Mouse (Mus musculus): ENCODE results near the gene Crlf1. TPM values are rescaled to one million over a fixed set of nuclear protein-coding genes. Genes with fewer than 3 reads are reported as not detected.
A peak's percentile ranks its signal among the peaks of the same experiment; 100 is the strongest.

The Crlf1 gene
- polyA plus RNA-seq, 1 experiment from 2014 or later: 8.6 TPM

GRCm38 (mm10) chr8:70530314-70530713 is 37.4 kb downstream of the Crlf1 start:
- Histone ChIP-seq H3K4me3 (no peak overlapping the region), H3K9me3 (no peaks in the 10 kb centered on the region), H3K4me2 (no peak overlapping the region), H3K27me3 (no peaks in the 10 kb centered on the region), H3K27ac (replicated peaks) (no peak overlapping the region), H3K9ac (no peak overlapping the region), H3K4me1 (replicated peaks) (peaks cover 31% of the 10 kb centered on the region), H3K36me3 (peaks cover 36% of the 10 kb centered on the region)
- WGBS: 91% methylated on average over 2 of the region's 2 CpGs
- no peak for ATAC-seq (ENCODE audit: low FRiP score, low read depth)

- H3K36me3 ChIP-seq: peaks cover 46% of the 10 kb centered on the region
- H3K27ac ChIP-seq (replicated peaks): no peak overlapping the region
- no peak overlapping the region for H3K4me3 ChIP-seq
- peaks cover 17% of the 10 kb centered on the region for H3K4me1 ChIP-seq (replicated peaks)
- H3K9ac ChIP-seq: no peak overlapping the region
- no peaks in the 10 kb centered on the region for H3K9me3 ChIP-seq
- WGBS: 94% methylated on average over 12 of the region's 12 CpGs
- H3K27me3 ChIP-seq: no peaks in the 10 kb centered on the region
- H3K4me2 ChIP-seq: no peak overlapping the region
- ATAC-seq (ENCODE audit: low FRiP score, low read depth): no peak
These were observed 41.3 kb downstream of the Crlf1 start for GRCm38 (mm10) chr8:70534281-70534680.

- H3K36me3 ChIP-seq: peaks cover 46% of the 10 kb centered on the region
- H3K27me3 ChIP-seq: no peaks in the 10 kb centered on the region
- H3K9ac ChIP-seq: no peak overlapping the region
- 97% methylated on average over 3 of the region's 3 CpGs for WGBS
- no peak overlapping the region for H3K4me2 ChIP-seq
- ATAC-seq (ENCODE audit: low FRiP score, low read depth): no peak
- H3K4me1 ChIP-seq (replicated peaks): peaks cover 11% of the 10 kb centered on the region
- no peaks in the 10 kb centered on the region for H3K9me3 ChIP-seq
- no peak overlapping the region for H3K27ac ChIP-seq (replicated peaks)
- no peak overlapping the region for H3K4me3 ChIP-seq
These were observed 42.3 kb downstream of the Crlf1 start for GRCm38 (mm10) chr8:70535221-70535620.

GRCm38 (mm10) chr8:70535701-70536100 is 42.7 kb downstream of the Crlf1 start:
- no peak for ATAC-seq (ENCODE audit: low FRiP score, low read depth)
- WGBS: 89% methylated on average over 2 of the region's 2 CpGs
- H3K4me2 ChIP-seq: no peak overlapping the region
- H3K9me3 ChIP-seq: no peaks in the 10 kb centered on the region
- no peak overlapping the region for H3K4me3 ChIP-seq
- peaks cover 16% of the 10 kb centered on the region for H3K4me1 ChIP-seq (replicated peaks)
- peaks cover 44% of the 10 kb centered on the region for H3K36me3 ChIP-seq
- H3K9ac ChIP-seq: no peak overlapping the region
- no peaks in the 10 kb centered on the region for H3K27me3 ChIP-seq
- H3K27ac ChIP-seq (replicated peaks): no peak overlapping the region

DNA sequence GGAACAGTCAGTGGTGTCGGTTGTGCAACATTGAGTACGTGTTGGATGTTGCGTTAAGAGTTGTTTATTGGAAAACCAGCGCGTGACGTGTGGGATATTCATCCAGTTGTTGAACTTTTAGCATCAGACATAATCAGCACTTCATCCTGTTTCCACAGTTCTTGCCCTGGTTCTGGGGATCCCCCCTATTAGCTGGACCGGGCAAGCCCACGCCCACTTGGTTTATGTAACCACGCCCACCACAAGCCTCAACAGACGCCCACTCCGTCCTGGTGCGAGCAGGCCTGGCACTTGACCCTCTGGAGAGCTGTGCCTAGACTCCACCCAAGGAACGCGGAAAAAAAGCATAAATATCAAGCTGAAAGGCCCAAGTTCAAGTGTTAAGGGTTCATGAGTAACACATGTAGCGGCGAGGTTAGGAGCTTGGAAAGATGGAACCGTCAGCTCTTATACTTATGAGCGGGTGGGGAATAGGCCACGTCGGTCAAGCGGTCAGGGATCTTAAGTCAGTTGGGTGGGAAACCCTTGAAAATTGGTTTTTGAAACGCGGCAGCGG is 45.1 kb downstream of the Crlf1 start:
- H3K27me3 ChIP-seq: no peaks in the 10 kb centered on the region
- WGBS: 12% methylated on average over 24 of the region's 24 CpGs
- peak overlapping the region; percentile 96 for H3K27ac ChIP-seq (replicated peaks)
- peak overlapping the region; percentile 91 for H3K4me2 ChIP-seq
- no peaks in the 10 kb centered on the region for H3K9me3 ChIP-seq
- peak overlapping the region; percentile 78 for H3K4me3 ChIP-seq
- peak; percentile 10; the same call in 1 of the 2 replicates for ATAC-seq (ENCODE audit: low FRiP score, low read depth)
- peaks cover 22% of the 10 kb centered on the region for H3K36me3 ChIP-seq
- peak overlapping the region; percentile 39 for H3K9ac ChIP-seq
- H3K4me1 ChIP-seq (replicated peaks): peaks cover 35% of the 10 kb centered on the region

GRCm38 (mm10) chr8:70538633-70539076 is 45.7 kb downstream of the Crlf1 start:
- ATAC-seq (ENCODE audit: low FRiP score, low read depth): peak; percentile 79
- H3K27me3 ChIP-seq: no peaks in the 10 kb centered on the region
- under 1% methylated on average over 32 of the region's 32 CpGs for WGBS

GRCm38 (mm10) chr8:70539077-70539813 is 46.3 kb downstream of the Crlf1 start, which contains the start of gene Ell:
Gene Ell, plus strand, starts transcription at chr8:70539457.
- peaks cover 20% of the 10 kb centered on the region for H3K36me3 ChIP-seq
- ATAC-seq (ENCODE audit: low FRiP score, low read depth): peak; percentile 91
- H3K9ac ChIP-seq: peak within 1 kb of the TSS; percentile 79
- no peaks in the 10 kb centered on the region for H3K9me3 ChIP-seq
- H3K4me2 ChIP-seq: peak within 1 kb of the TSS; percentile 91
- H3K27ac ChIP-seq (replicated peaks): peak within 1 kb of the TSS; percentile 96
- under 1% methylated on average over 58 of the region's 58 CpGs for WGBS
- H3K4me3 ChIP-seq: peak within 1 kb of the TSS; percentile 78
- H3K27me3 ChIP-seq: no peaks in the 10 kb centered on the region
- peaks cover 46% of the 10 kb centered on the region for H3K4me1 ChIP-seq (replicated peaks)

More at GRCm38 (mm10) chr8:70538633-70539076, 45.7 kb downstream of the Crlf1 start:
- Histone ChIP-seq H3K4me3 (peak overlapping the region; percentile 78), H3K4me2 (peak overlapping the region; percentile 91), H3K4me1 (replicated peaks) (peaks cover 41% of the 10 kb centered on the region), H3K27ac (replicated peaks) (peak overlapping the region; percentile 96), H3K9me3 (no peaks in the 10 kb centered on the region), H3K9ac (peak overlapping the region; percentile 79), H3K36me3 (peaks cover 22% of the 10 kb centered on the region)

- H3K9ac ChIP-seq: peak overlapping the region; percentile 79
- peaks cover 46% of the 10 kb centered on the region for H3K4me1 ChIP-seq (replicated peaks)
- ATAC-seq (ENCODE audit: low FRiP score, low read depth): no peak; the same call in 1 of the 2 replicates
- 11% methylated on average over 4 of the region's 4 CpGs for WGBS
- peak overlapping the region; percentile 96 for H3K27ac ChIP-seq (replicated peaks)
- H3K4me2 ChIP-seq: peak overlapping the region; percentile 91
- peak overlapping the region; percentile 78 for H3K4me3 ChIP-seq
- peaks cover 13% of the 10 kb centered on the region; the same call in 1 of the 2 replicates for H3K36me3 ChIP-seq
- H3K27me3 ChIP-seq: no peaks in the 10 kb centered on the region
- H3K9me3 ChIP-seq: no peaks in the 10 kb centered on the region
These were observed 47.1 kb downstream of the Crlf1 start for GRCm38 (mm10) chr8:70540013-70540506.

- peaks cover 8% of the 10 kb centered on the region; the same call in 1 of the 2 replicates for H3K36me3 ChIP-seq
- no peaks in the 10 kb centered on the region for H3K9me3 ChIP-seq
- no peaks in the 10 kb centered on the region for H3K27me3 ChIP-seq
- H3K27ac ChIP-seq (replicated peaks): no peak overlapping the region
- peak overlapping the region; percentile 78 for H3K4me3 ChIP-seq
- peak overlapping the region; percentile 79 for H3K9ac ChIP-seq
- H3K4me2 ChIP-seq: peak overlapping the region; percentile 91
- 63% methylated on average over 7 of the region's 7 CpGs for WGBS
- ATAC-seq (ENCODE audit: low FRiP score, low read depth): no peak
- H3K4me1 ChIP-seq (replicated peaks): peaks cover 46% of the 10 kb centered on the region
These were observed 47.6 kb downstream of the Crlf1 start for GRCm38 (mm10) chr8:70540507-70541071.

DNA sequence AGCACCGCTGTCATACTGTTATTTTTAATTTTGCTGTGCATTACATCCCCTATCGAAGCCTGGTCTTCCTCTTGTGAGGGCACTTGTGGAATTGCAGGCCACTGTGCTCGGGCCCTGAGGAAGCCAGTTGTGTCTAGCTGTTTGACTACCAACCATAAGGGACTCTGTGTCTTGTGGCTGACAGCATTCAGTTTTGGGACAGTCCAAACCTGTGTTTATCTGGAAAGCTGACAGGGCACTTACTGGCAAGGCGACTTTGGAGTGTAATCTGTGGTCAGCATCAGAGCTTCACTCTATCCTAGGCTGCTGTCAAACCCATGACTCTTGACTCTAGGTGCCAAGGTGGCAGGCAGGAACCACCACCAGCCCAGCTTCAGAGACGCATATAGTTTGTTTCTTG is 48.1 kb downstream of the Crlf1 start:
- 92% methylated on average over 5 of the region's 5 CpGs for WGBS
- Histone ChIP-seq H3K27me3 (no peaks in the 10 kb centered on the region), H3K9me3 (no peaks in the 10 kb centered on the region), H3K9ac (peak overlapping the region; percentile 79; the same call in 1 of the 2 replicates), H3K4me1 (replicated peaks) (peaks cover 46% of the 10 kb centered on the region), H3K4me2 (peak overlapping the region; percentile 91), H3K36me3 (0 out of 2 replicates have a peak, but pooled peaks cover 5% of the 10 kb centered on the region), H3K4me3 (peak overlapping the region; percentile 78), H3K27ac (replicated peaks) (no peak overlapping the region)
- no peak for ATAC-seq (ENCODE audit: low FRiP score, low read depth)

DNA sequence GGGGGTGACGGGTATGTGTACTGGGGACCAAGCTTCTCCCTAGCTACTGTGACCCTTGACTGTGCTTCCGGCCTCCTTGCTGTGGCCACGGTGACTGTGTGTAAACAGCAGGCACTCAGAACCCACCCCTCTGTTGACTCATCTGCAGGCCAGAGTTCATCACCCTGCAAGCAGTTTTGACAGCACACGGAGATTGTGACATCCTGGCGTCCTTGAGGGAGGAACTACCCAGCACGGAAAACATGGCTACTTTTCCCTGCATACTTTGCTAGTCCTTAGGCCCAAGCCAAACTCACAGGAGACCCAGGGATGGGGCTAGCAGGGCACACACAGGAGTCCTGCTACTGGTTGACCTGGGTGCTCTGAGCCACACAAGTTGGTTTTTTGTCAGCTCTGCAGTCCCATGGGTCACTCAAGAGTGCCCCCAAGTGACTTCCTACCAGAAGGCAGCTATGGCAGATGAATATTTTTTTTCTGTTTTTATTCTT is 51.3 kb downstream of the Crlf1 start:
- Histone ChIP-seq H3K9me3 (no peaks in the 10 kb centered on the region), H3K4me2 (no peak overlapping the region), H3K27me3 (no peaks in the 10 kb centered on the region), H3K4me1 (replicated peaks) (peaks cover 43% of the 10 kb centered on the region), H3K36me3 (no peaks in the 10 kb centered on the region), H3K4me3 (no peak overlapping the region), H3K27ac (replicated peaks) (no peak overlapping the region; the same call in 1 of the 2 replicates), H3K9ac (no peak overlapping the region)
- ATAC-seq (ENCODE audit: low FRiP score, low read depth): no peak
- 62% methylated on average over 6 of the region's 6 CpGs for WGBS

DNA sequence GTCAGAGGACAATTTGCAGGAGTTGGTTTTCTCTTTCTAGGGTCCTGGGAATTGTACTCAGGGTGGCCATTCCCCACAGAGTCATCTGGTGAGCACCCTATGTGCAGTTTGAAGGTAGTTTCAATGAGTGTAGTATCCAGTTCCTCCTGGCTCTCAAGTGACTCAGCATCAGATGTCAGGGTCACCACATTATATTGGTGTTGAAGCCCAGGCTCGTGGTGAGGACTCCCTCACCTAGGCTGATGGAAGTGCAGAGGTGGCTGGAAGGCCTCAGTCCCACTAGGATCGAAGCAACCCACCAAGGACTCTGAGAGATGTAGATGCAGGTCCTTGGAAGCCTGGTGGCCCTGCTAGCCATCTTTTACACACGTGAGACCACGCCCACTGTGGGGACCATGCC is 53.5 kb downstream of the Crlf1 start:
- Histone ChIP-seq H3K9ac (no peak overlapping the region), H3K4me1 (replicated peaks) (peaks cover 28% of the 10 kb centered on the region), H3K27ac (replicated peaks) (no peak overlapping the region), H3K27me3 (no peaks in the 10 kb centered on the region), H3K9me3 (no peaks in the 10 kb centered on the region), H3K4me3 (no peak overlapping the region), H3K36me3 (no peaks in the 10 kb centered on the region), H3K4me2 (no peak overlapping the region)
- 94% methylated on average over 4 of the region's 4 CpGs for WGBS
- no peak for ATAC-seq (ENCODE audit: low FRiP score, low read depth)
